Mouse (Mus musculus) CH12.LX (cell line): ENCODE results near the gene Cpsf6. TPM values are rescaled to one million over a fixed set of nuclear protein-coding genes. Genes with fewer than 3 reads are reported as not detected.
A peak's percentile ranks its signal among the peaks of the same experiment; 100 is the strongest.

Source experiments
- DNase-seq: peaks from one replicate; pipeline ENCODE4 v3.0.0-alpha.2; 2013; ENCODE audit errors: extremely low read depth
- H3K27ac ChIP-seq: 2 replicates; pipeline ENCODE4 v1.5.1; 2012; ENCODE audit warnings: low read depth, mild to moderate bottlenecking, control low read depth, moderate library complexity; ENCODE audit not compliant: insufficient read depth
- H3K27me3 ChIP-seq: replicated peaks from 2 replicates; pipeline ENCODE3; 2012; ENCODE audit warnings: inconsistent platforms
- H3K36me3 ChIP-seq, 2 experiments: replicated peaks in 1 of 2; 2 replicates each; pipeline versions ENCODE3 to v1.6.1; 2012; ENCODE audit warnings: inconsistent platforms in 1 of 2, low read length in 1 of 2, mild to moderate bottlenecking in 1 of 2, mixed read lengths in 1 of 2, moderate library complexity in 1 of 2; ENCODE audit not compliant: control insufficient read depth in 1 of 2, insufficient read depth in 1 of 2
- H3K4me1 ChIP-seq, 2 experiments: 2 replicates each; pipeline ENCODE4 v1.6.1; 2012; ENCODE audit warnings: inconsistent platforms in 1 of 2, moderate library complexity in 1 of 2; ENCODE audit not compliant: insufficient read depth in 2 of 2, control insufficient read depth in 1 of 2
- H3K4me2 ChIP-seq: 2 replicates; pipeline ENCODE4 v1.6.1; 2012; ENCODE audit warnings: low read depth, mild to moderate bottlenecking, control low read depth; ENCODE audit not compliant: poor library complexity, insufficient read depth, severe bottlenecking
- H3K4me3 ChIP-seq, 3 experiments: fragments of 150-350 bp in 1 of 3; sonication (generic) in 1 of 3; replicated peaks in 1 of 3; 2 replicates each; pipeline versions ENCODE3 to v1.5.1; 2011 to 2012; ENCODE audit warnings: low read depth in 2 of 3, low read length in 2 of 3, mild to moderate bottlenecking in 2 of 3, moderate library complexity in 2 of 3, control low read depth in 1 of 3, improper control_type of control experiment in 1 of 3, inconsistent platforms in 1 of 3, mixed read lengths in 1 of 3; ENCODE audit not compliant: poor library complexity in 1 of 3
- H3K79me2 ChIP-seq: replicated peaks from 2 replicates; pipeline ENCODE4 v1.6.1; 2012; ENCODE audit warnings: mild to moderate bottlenecking, moderate library complexity; ENCODE audit not compliant: control insufficient read depth, poor library complexity, insufficient read depth, severe bottlenecking; ENCODE audit errors: extremely low read depth
- H3K9ac ChIP-seq: 2 replicates; pipeline ENCODE4 v1.6.1; 2012; ENCODE audit warnings: low read depth, mild to moderate bottlenecking, control low read depth, moderate library complexity; ENCODE audit not compliant: insufficient read depth
- H3K9me3 ChIP-seq: replicated peaks from 2 replicates; pipeline ENCODE3; 2012; ENCODE audit warnings: low read length, inconsistent platforms, mixed read lengths
- BHLHE40 ChIP-seq: IDR thresholded peaks from 2 replicates; pipeline ENCODE4 v1.6.1; 2011; ENCODE audit warnings: mild to moderate bottlenecking, low read depth, low read length, improper control_type of control experiment
- CTCF ChIP-seq, 2 experiments: IDR thresholded peaks in 1 of 2; conservative IDR thresholded peaks in 1 of 2; 2 replicates each; pipeline ENCODE4 v1.5.1; 2011 to 2012; ENCODE audit warnings: low read depth in 2 of 2, low read length in 2 of 2, improper control_type of control experiment in 1 of 2, inconsistent platforms in 1 of 2, mild to moderate bottlenecking in 1 of 2, moderate library complexity in 1 of 2
- E2F4 ChIP-seq: IDR thresholded peaks from 2 replicates; pipeline ENCODE4 v1.6.1; 2011; ENCODE audit warnings: low read depth, low read length, improper control_type of control experiment; ENCODE audit not compliant: insufficient replicate concordance
- ELF1 ChIP-seq: IDR thresholded peaks from 2 replicates; pipeline ENCODE4 v1.6.1; 2014; ENCODE audit warnings: low read depth, mild to moderate bottlenecking, inconsistent platforms, low read length, improper control_type of control experiment
- EP300 ChIP-seq: IDR thresholded peaks from 2 replicates; pipeline ENCODE4 v1.6.1; 2011; ENCODE audit warnings: low read length, improper control_type of control experiment
- ETS1 ChIP-seq: conservative IDR thresholded peaks from 2 replicates; pipeline ENCODE4 v1.6.1; 2012; ENCODE audit warnings: low read depth, mild to moderate bottlenecking, inconsistent platforms, low read length, improper control_type of control experiment, moderate library complexity
- HCFC1 ChIP-seq: IDR thresholded peaks from 2 replicates; pipeline ENCODE4 v1.6.1; 2012; ENCODE audit warnings: low read depth, mild to moderate bottlenecking, inconsistent platforms, low read length, improper control_type of control experiment
- IRF4 ChIP-seq: IDR thresholded peaks from 2 replicates; pipeline ENCODE4 v1.6.1; 2014; ENCODE audit warnings: low read depth, mild to moderate bottlenecking, inconsistent platforms, low read length, improper control_type of control experiment
- KAT2A ChIP-seq: IDR thresholded peaks from 2 replicates; pipeline ENCODE4 v1.6.1; 2012; ENCODE audit warnings: low read length, improper control_type of control experiment, inconsistent platforms; ENCODE audit not compliant: insufficient replicate concordance
- MAFK ChIP-seq: IDR thresholded peaks from 2 replicates; pipeline ENCODE4 v1.6.1; 2011; ENCODE audit warnings: low read length, improper control_type of control experiment; ENCODE audit not compliant: insufficient replicate concordance
- MAX ChIP-seq: IDR thresholded peaks from 2 replicates; pipeline ENCODE4 v1.6.1; 2011; ENCODE audit warnings: low read length, improper control_type of control experiment
- MXI1 ChIP-seq: IDR thresholded peaks from 2 replicates; pipeline ENCODE4 v1.6.1; 2011; ENCODE audit warnings: mild to moderate bottlenecking, low read depth, low read length, improper control_type of control experiment
- MYC ChIP-seq: IDR thresholded peaks from 2 replicates; pipeline ENCODE4 v1.6.1; 2011; ENCODE audit warnings: low read depth, mild to moderate bottlenecking, improper control_type of control experiment, low read length
- NRF1 ChIP-seq: IDR thresholded peaks from 2 replicates; pipeline ENCODE4 v1.6.1; 2014; ENCODE audit warnings: low read depth, mild to moderate bottlenecking, inconsistent platforms, low read length, improper control_type of control experiment, moderate library complexity
- RAD21 ChIP-seq: IDR thresholded peaks from 2 replicates; pipeline ENCODE4 v1.6.1; 2011; ENCODE audit warnings: low read depth, mild to moderate bottlenecking, low read length, improper control_type of control experiment, moderate library complexity
- SIN3A ChIP-seq: IDR thresholded peaks from 2 replicates; pipeline ENCODE4 v1.6.1; 2012; ENCODE audit warnings: low read length, improper control_type of control experiment, inconsistent platforms
- SMC3 ChIP-seq: IDR thresholded peaks from 2 replicates; pipeline ENCODE4 v1.6.1; 2011; ENCODE audit warnings: low read depth, low read length, improper control_type of control experiment
- TBP ChIP-seq: conservative IDR thresholded peaks from 2 replicates; pipeline ENCODE4 v1.6.1; 2011; ENCODE audit warnings: low read depth, low read length, improper control_type of control experiment
- TCF12 ChIP-seq: IDR thresholded peaks from 2 replicates; pipeline ENCODE4 v1.6.1; 2014; ENCODE audit warnings: low read depth, mild to moderate bottlenecking, inconsistent platforms, low read length, improper control_type of control experiment
- UBTF ChIP-seq: IDR thresholded peaks from 2 replicates; pipeline ENCODE4 v1.6.1; 2012; ENCODE audit warnings: low read depth, mild to moderate bottlenecking, inconsistent platforms, low read length, improper control_type of control experiment, moderate library complexity
- USF1 ChIP-seq: IDR thresholded peaks from 2 replicates; pipeline ENCODE4 v1.6.1; 2014; ENCODE audit warnings: low read depth, mild to moderate bottlenecking, inconsistent platforms, low read length, improper control_type of control experiment
- USF2 ChIP-seq: conservative IDR thresholded peaks from 2 replicates; pipeline ENCODE4 v1.6.1; 2011; ENCODE audit warnings: low read depth, low read length, improper control_type of control experiment
- ZC3H11A ChIP-seq: IDR thresholded peaks from 2 replicates; pipeline ENCODE4 v1.6.1; 2012; ENCODE audit warnings: low read depth, mild to moderate bottlenecking, inconsistent platforms, low read length, improper control_type of control experiment
- ZMIZ1 ChIP-seq: IDR thresholded peaks from 2 replicates; pipeline ENCODE4 v1.6.1; 2012; ENCODE audit warnings: low read depth, mild to moderate bottlenecking, inconsistent platforms, low read length, improper control_type of control experiment
- dilution Hi-C: fragments of 300-500 bp; cut with MboI; formaldehyde crosslinking; loops from 2 replicates; pipeline ENCODE4 v1.14.3; 2020; ENCODE audit warnings: low sequenced_read_pairs; ENCODE audit not compliant: extremely low pct_unique_long_range_greater_than_20kb, extremely low pct_ligation_motif_present
- in situ Hi-C: fragments of 300-500 bp; cut with MboI; formaldehyde crosslinking; loops from 3 replicates; pipeline ENCODE4 v1.14.3; 2019; ENCODE audit warnings: low sequenced_read_pairs, low pct_ligation_motif_present, low pct_unique_long_range_greater_than_20kb, mixed read lengths
- polyA plus RNA-seq: library from polyadenylated mRNA; unstranded; fragments of >175 nt; gene quantifications from 2 replicates; pipeline ENCODE4 v1.2.1, GENCODE M21; 2012; ENCODE audit warnings: low read depth; ENCODE audit not compliant: insufficient read length
- total RNA-seq, 2 experiments: library from RNA; depleted of rRNA; stranded (reverse); fragments of 300-350 nt in 1 of 2; fragments of >200 nt in 1 of 2; gene quantifications; 2 replicates each; pipeline ENCODE4 v1.2.3; 2012 to 2014

Cpsf6 gene
- total and polyA plus RNA-seq, 3 experiments, result 87.6 to 114 (median 99.5) TPM

DNA sequence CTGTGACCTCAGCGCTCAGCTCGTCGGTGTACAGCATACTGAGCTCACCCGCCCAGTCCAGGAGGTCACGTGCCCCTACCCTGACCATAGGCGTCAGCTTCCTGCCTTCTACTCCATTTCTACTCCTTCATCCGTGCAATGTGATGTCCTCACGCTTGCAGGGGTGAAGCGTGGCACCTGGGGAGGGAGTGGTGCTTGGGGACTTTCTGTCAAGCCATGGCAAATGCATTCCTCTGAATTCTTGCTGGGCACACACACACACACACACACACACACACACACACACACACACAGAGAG is 37.6 kb upstream of the Cpsf6 start:
- dilution Hi-C loops (no loop called here), in situ Hi-C loops (no loop called here)
- TF ChIP-seq MXI1 (no peak), HCFC1 (no peak), E2F4 (no peak), ZC3H11A (no peak), SMC3 (no peak), MAFK (no peak), USF2 (peak; percentile 54), TCF12 (no peak), UBTF (no peak), BHLHE40 (peak; percentile 68), MAX (0 out of 2 replicates have a peak, but pooled peaks have one; percentile 39), USF1 (peak; percentile 76), IRF4 (no peak)
- H3K4me1 ChIP-seq, result peaks cover 6 to 8% of the 10 kb centered on the region in 2 experiments
- no peak overlapping the region for H3K27ac ChIP-seq
- H3K4me3 ChIP-seq, result peak overlapping the region in 1 of 3 experiments; percentile 46
- H3K9me3 ChIP-seq, result no peaks in the 10 kb centered on the region
- H3K36me3 ChIP-seq, result no peaks in the 10 kb centered on the region
- peak overlapping the region; percentile 76 for H3K4me2 ChIP-seq
- H3K27me3 ChIP-seq, result no peaks in the 10 kb centered on the region
- no peak for DNase-seq
- H3K79me2 ChIP-seq, result no peaks in the 10 kb centered on the region
- peak overlapping the region; percentile 20; the same call in 1 of the 2 replicates for H3K9ac ChIP-seq

DNA sequence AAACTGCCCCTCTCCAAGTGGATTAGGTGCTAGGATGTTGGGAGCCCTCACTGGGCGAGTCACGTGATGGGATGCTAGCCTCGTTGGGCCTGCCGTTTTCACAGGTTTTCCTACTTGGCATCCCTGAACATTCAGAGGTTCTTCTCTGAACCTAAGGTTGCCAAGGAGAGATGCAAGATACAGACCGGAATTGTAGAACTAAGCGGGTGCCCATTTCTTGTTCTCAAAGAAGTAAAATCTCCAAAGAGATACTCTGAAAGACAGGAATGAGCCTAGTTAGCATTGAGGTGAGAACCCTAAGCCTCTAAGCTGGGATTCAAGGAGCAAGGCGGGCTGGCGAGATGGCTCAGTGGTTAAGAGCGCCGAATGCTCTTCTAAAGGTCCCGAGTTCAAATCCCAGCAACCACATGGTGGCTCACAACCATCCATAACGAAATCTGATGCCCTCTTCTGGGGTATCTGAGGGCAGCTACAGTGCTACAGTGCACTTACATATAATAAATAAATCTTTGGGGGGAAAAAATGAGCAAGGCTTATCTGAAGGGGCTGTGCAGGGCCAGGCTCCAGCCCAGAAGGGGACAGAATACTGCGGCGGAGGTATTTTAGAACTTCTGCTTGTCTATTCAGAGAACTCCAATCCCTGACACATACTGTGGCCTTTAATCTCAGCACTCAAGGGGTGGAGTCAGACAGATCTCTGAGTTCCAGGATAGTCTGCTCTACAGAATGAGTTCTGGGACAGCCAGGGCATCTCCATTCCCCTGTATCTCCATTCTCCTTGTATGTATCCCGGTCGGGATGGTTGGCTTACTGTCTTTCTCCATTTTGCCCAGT is 37.0 kb upstream of the Cpsf6 start:
- no peak for DNase-seq
- peak overlapping the region; percentile 76 for H3K4me2 ChIP-seq
- no peak overlapping the region for H3K27ac ChIP-seq
- dilution Hi-C loops, result no loop called here
- in situ Hi-C loops, result no loop called here
- no peak overlapping the region for H3K9ac ChIP-seq
- H3K36me3 ChIP-seq, result no peaks in the 10 kb centered on the region
- H3K4me1 ChIP-seq, result peaks cover 6 to 8% of the 10 kb centered on the region in 2 experiments
- no peaks in the 10 kb centered on the region for H3K79me2 ChIP-seq
- no peaks in the 10 kb centered on the region for H3K27me3 ChIP-seq
- no peaks in the 10 kb centered on the region for H3K9me3 ChIP-seq
- TF ChIP-seq ELF1 (no peak), EP300 (no peak), E2F4 (no peak), MYC (no peak), MXI1 (no peak), USF1 (no peak), IRF4 (no peak), MAFK (no peak), ETS1 (no peak), UBTF (no peak), RAD21 (no peak), TBP (no peak), CTCF (conservative IDR thresholded peaks at IDR 0.05 in 1 of 2, IDR thresholded peaks at IDR 0.05 in 1 of 2; ENCODE audit: low read depth in 2 of 2, low read length in 2 of 2) (no peak), HCFC1 (no peak), NRF1 (no peak), ZMIZ1 (no peak), KAT2A (no peak), MAX (no peak), SIN3A (no peak)
- H3K4me3 ChIP-seq, result peak overlapping the region in 1 of 3 experiments; percentile 46
